Mouse (Mus musculus) lung, postnatal 0 days (tissue): ENCODE data around the gene Zfr. TPM values are rescaled to one million over a fixed set of nuclear protein-coding genes. Genes with fewer than 3 reads are reported as not detected.
A peak's percentile ranks its signal among the peaks of the same experiment; 100 is the strongest.
"Not testable (repeated sequence)": the region's sequence is repeated elsewhere in the genome, so short reads cannot be mapped to it uniquely, and the experiment has no call there.

Source experiments
- ATAC-seq: fragments of 200-750 bp; cut with Nextera tagmentation; 2 replicates; pipeline ENCODE4 v1.8.0; 2017; ENCODE audit warnings: moderate library complexity
- DNase-seq: peaks from one replicate; pipeline ENCODE4 v3.0.0-alpha.2; 2016; ENCODE audit warnings: low spot score
- H3K27ac ChIP-seq: fragments of 300-500 bp; sonication (generic); 2 replicates; pipeline ENCODE4 v1.5.1; 2014; ENCODE audit warnings: antibody characterized with exemption, mild to moderate bottlenecking, low read length, mixed read lengths
- H3K27me3 ChIP-seq: fragments of 300-500 bp; sonication (generic); replicated peaks from 2 replicates; pipeline ENCODE4 v1.6.1; 2014; ENCODE audit warnings: low read length, mixed read lengths; ENCODE audit not compliant: insufficient read depth
- H3K36me3 ChIP-seq: fragments of 300-500 bp; sonication (generic); 2 replicates; pipeline ENCODE4 v1.6.1; 2014; ENCODE audit warnings: low read length, mixed read lengths; ENCODE audit not compliant: insufficient read depth
- H3K4me1 ChIP-seq: fragments of 300-500 bp; sonication (generic); 2 replicates; pipeline ENCODE4 v1.6.1; 2014; ENCODE audit warnings: antibody characterized with exemption, low read depth, low read length, mixed read lengths; ENCODE audit not compliant: insufficient read depth
- H3K4me2 ChIP-seq: fragments of 300-500 bp; sonication (generic); replicated peaks from 2 replicates; pipeline ENCODE4 v1.6.1; 2014; ENCODE audit warnings: low read depth, mild to moderate bottlenecking, low read length, moderate library complexity, mixed read lengths
- H3K4me3 ChIP-seq: fragments of 300-500 bp; sonication (generic); 2 replicates; pipeline ENCODE4 v1.5.1; 2014; ENCODE audit warnings: low read depth, low read length
- H3K9ac ChIP-seq: fragments of 300-500 bp; sonication (generic); replicated peaks from 2 replicates; pipeline ENCODE4 v1.6.1; 2014; ENCODE audit warnings: low read depth, mild to moderate bottlenecking
- H3K9me3 ChIP-seq: fragments of 300-500 bp; sonication (generic); 2 replicates; pipeline ENCODE4 v1.6.1; 2016; ENCODE audit warnings: low read length, mixed read lengths
- CTCF ChIP-seq: IDR thresholded peaks from 2 replicates; pipeline ENCODE4 v1.5.1; 2016; ENCODE audit warnings: antibody characterized with exemption, mild to moderate bottlenecking
- EP300 ChIP-seq: IDR thresholded peaks from 2 replicates; pipeline ENCODE4 v1.6.1; 2016; ENCODE audit warnings: antibody characterized with exemption, mild to moderate bottlenecking, control low read depth
- WGBS: fragments of 180-500 bp; shearing (Covaris S2); extraction: QIAGEN DNeasy Blood & Tissue Kit; methylation state at CpG from one replicate; pipeline ENCODE4 v1.1.7; 2014; 5-methylcytosine and 5-hydroxymethylcytosine counted together
- polyA plus RNA-seq: library from polyadenylated mRNA; unstranded; fragments of >200 nt; fragmentation: Nextera tagmentation; extraction: Ambion mirVana; gene quantifications from 2 replicates; pipeline ENCODE4 v1.2.1, GENCODE M21; 2015

Zfr gene
- polyA plus RNA-seq, 1 experiment from 2014 or later, result 91.9 TPM

- Histone ChIP-seq H3K27me3 (no peaks in the 10 kb centered on the region), H3K9me3 (no peaks in the 10 kb centered on the region), H3K4me2 (no peak overlapping the region), H3K9ac (no peak overlapping the region), H3K27ac (no peak overlapping the region), H3K4me3 (no peak overlapping the region), H3K4me1 (no peaks in the 10 kb centered on the region), H3K36me3 (peaks cover 42% of the 10 kb centered on the region; the same call in 1 of the 2 replicates)
- ATAC-seq (no peak), DNase-seq (no peak)
- WGBS, result 72% methylated on average over 3 of the region's 3 CpGs
- TF ChIP-seq CTCF (no peak), EP300 (no peak)
These were observed 36.1 kb downstream of the Zfr start for GRCm38 (mm10) chr15:12153747-12154146.

- Histone ChIP-seq H3K27me3 (no peaks in the 10 kb centered on the region), H3K27ac (no peak overlapping the region), H3K4me3 (no peak overlapping the region), H3K4me1 (no peaks in the 10 kb centered on the region), H3K4me2 (no peak overlapping the region), H3K9me3 (no peaks in the 10 kb centered on the region), H3K9ac (no peak overlapping the region), H3K36me3 (peaks cover 7% of the 10 kb centered on the region; the same call in 1 of the 2 replicates)
- WGBS, result 84% methylated on average over 5 of the region's 5 CpGs
- ATAC-seq (no peak), DNase-seq (no peak)
- TF ChIP-seq CTCF (no peak), EP300 (no peak)
These were observed 60.5 kb downstream of the Zfr start for GRCm38 (mm10) chr15:12178126-12178525.

DNA sequence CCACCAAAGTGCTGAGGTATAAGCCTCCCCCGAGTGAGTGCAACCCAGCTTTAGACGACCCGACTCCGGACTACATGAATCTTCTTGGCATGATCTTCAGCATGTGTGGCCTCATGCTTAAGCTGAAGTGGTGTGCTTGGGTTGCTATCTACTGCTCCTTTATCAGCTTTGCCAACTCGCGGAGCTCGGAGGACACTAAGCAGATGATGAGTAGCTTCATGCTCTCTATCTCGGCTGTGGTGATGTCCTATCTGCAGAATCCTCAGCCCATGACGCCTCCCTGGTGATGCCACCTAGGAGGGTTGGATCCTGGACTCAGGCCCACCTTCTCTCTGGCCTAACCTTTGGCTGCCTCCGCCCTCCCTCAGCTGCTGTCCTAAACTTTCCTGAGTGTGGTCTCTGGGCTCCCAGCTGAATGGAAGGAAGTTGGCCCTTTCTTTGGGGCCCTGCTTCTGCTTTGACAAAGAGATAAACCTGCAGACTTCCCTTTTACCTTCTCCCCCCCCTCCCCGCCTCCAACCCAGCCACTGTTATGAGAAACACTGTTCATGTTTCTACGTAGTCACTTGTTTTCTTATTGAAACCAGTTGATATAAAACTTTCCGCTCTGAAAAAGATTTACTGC lies 63.7 kb downstream of the Zfr start:
- ATAC-seq, H3K27ac ChIP-seq, H3K9me3 ChIP-seq, H3K4me2 ChIP-seq, H3K9ac ChIP-seq, DNase-seq, H3K4me1 ChIP-seq, H3K4me3 ChIP-seq, H3K36me3 ChIP-seq, H3K27me3 ChIP-seq: not testable (repeated sequence)
- WGBS, result 80% methylated on average over 13 of the region's 13 CpGs

GRCm38 (mm10) chr15:12193880-12194816 lies 76.5 kb downstream of the Zfr start:
- Histone ChIP-seq H3K4me1 (peaks cover 6% of the 10 kb centered on the region; the same call in 1 of the 2 replicates), H3K36me3 (no peaks in the 10 kb centered on the region), H3K27me3 (no peaks in the 10 kb centered on the region), H3K9me3 (no peaks in the 10 kb centered on the region), H3K4me2 (peak overlapping the region; percentile 38), H3K4me3 (no peak overlapping the region), H3K9ac (no peak overlapping the region), H3K27ac (peak overlapping the region; percentile 28)
- 17% methylated on average over 25 of the region's 25 CpGs for WGBS
- ATAC-seq (peak; percentile 48), DNase-seq (peak; percentile 60)
- TF ChIP-seq EP300 (no peak), CTCF (no peak)

DNA sequence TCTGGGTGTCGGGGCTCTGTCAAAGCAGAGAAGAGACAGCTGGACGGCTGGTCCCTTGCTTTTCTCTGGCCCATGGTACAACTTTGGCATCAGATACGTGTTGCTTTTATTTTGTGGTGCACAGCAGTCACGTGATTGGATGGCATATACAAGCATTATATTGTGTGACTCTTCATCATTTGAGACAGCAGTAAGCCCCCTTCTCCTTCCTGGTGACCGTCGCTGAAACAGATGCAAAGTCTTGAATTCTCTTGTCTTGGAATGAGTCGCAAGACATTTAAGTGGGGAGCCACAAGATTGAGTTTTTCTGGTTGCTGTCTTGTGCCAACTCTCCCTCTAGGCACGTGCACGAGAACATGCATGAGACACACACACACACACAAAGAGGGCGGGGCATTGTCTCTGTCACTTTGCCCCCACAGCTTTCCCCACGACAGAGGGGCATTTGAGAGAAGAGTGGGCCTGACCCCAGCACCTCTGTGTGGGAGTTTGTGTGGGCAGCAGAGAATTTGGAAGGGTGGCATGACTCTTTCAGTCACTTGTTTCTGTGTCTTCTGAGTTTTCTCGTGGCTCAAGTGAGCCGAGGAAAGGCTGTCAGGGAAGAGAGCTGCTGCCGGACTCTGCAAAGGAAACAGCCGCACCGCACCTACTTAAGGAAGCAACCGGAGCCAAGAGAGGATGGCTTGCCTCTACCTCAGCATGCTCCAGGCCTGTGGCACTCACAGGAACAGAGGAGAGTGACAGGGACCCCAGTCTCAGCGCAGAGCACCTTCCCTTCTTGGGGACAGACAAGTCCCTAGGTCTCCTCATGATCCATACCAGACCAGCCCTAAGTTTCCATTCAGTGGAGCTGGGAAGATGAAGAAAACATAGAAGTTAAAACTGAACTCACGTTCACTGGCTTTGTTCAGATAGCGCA lies 77.4 kb downstream of the Zfr start:
- no peak for TF ChIP-seq CTCF
- TF ChIP-seq EP300, result no peak
- H3K4me1 ChIP-seq, result peaks cover 6% of the 10 kb centered on the region; the same call in 1 of the 2 replicates
- H3K4me2 ChIP-seq, result peak overlapping the region; percentile 38
- DNase-seq (no peak), ATAC-seq (no peak)
- 25% methylated on average over 20 of the region's 20 CpGs for WGBS
- H3K36me3 ChIP-seq, result no peaks in the 10 kb centered on the region
- H3K9ac ChIP-seq, result no peak overlapping the region
- H3K4me3 ChIP-seq, result no peak overlapping the region
- H3K27ac ChIP-seq, result peak overlapping the region; percentile 28; the same call in 1 of the 2 replicates
- H3K27me3 ChIP-seq, result no peaks in the 10 kb centered on the region
- no peaks in the 10 kb centered on the region for H3K9me3 ChIP-seq
